ENCODE assay signal across 9 mouse cellular contexts in genomic region chr12:4028516-4028915, GRCm38 (mm10). TPM values are rescaled to one million over a fixed set of nuclear protein-coding genes. Genes with fewer than 3 reads are reported as not detected.
DNase-seq lines count a peak whose midpoint lies in the region; ATAC-seq lines count a peak whose summit lies in the region.
"Had no signal": no experiment of that assay in that cellular context is flagged by ENCODE, and none has a peak within 500 bp of the region (broad histone marks: within the 10 kb centered on the region; RNA-seq: fewer than 3 reads in every experiment).

No protein-coding gene starts in this region.

- no peak overlapping the region for H3K9ac ChIP-seq in forebrain, embryonic 11.5 days (ENCODE audit: low read length)
- H3K9ac ChIP-seq: midbrain, embryonic 13.5 days had no signal

- H3K9me3 ChIP-seq in forebrain, embryonic 11.5 days (ENCODE audit: control insufficient read depth, low read length), result no peaks in the 10 kb centered on the region
- H3K9me3 ChIP-seq in midbrain, embryonic 10.5 days (replicated peaks), result no peaks in the 10 kb centered on the region
- H3K9me3 ChIP-seq: midbrain, embryonic 13.5 days had no signal

- no peaks in the 10 kb centered on the region for H3K36me3 ChIP-seq in forebrain, embryonic 11.5 days (ENCODE audit: control insufficient read depth, insufficient read depth, low read length)
- H3K36me3 ChIP-seq in midbrain, embryonic 10.5 days, result no peaks in the 10 kb centered on the region

- intact Hi-C loops in heart, postnatal 10 days (cut with DNase I), result no loop called here

- H3K4me3 ChIP-seq in forebrain, embryonic 11.5 days (ENCODE audit: low read depth, low read length), result no peak overlapping the region
- H3K4me3 ChIP-seq in midbrain, embryonic 10.5 days, result no peak overlapping the region
- H3K4me3 ChIP-seq: midbrain, embryonic 13.5 days had no signal

- no peaks in the 10 kb centered on the region for H3K4me1 ChIP-seq in forebrain, embryonic 11.5 days (replicated peaks; ENCODE audit: control insufficient read depth, insufficient read depth, low read length)
- H3K4me1 ChIP-seq in midbrain, embryonic 10.5 days, result no peaks in the 10 kb centered on the region
- H3K4me1 ChIP-seq: midbrain, embryonic 13.5 days had no signal

- no peak for ATAC-seq in forebrain, embryonic 11.5 days (replicated peaks; ENCODE audit: low FRiP score)
- ATAC-seq: midbrain, embryonic 13.5 days had no signal

- 86% methylated on average over 11 of the region's 11 CpGs for WGBS in forebrain, embryonic 11.5 days
- 91% methylated on average over 11 of the region's 11 CpGs for WGBS in midbrain, embryonic 10.5 days

- no peaks in the 10 kb centered on the region for H3K27me3 ChIP-seq in forebrain, embryonic 11.5 days (ENCODE audit: control insufficient read depth, insufficient read depth, low read length)
- no peaks in the 10 kb centered on the region for H3K27me3 ChIP-seq in midbrain, embryonic 10.5 days (ENCODE audit: low read depth, poor library complexity, severe bottlenecking)
- H3K27me3 ChIP-seq: midbrain, embryonic 13.5 days had no signal

- peak; percentile 62 for DNase-seq in gastrocnemius, postnatal 25 days
- no peak for DNase-seq in gastrocnemius, adult 18-20 months (ENCODE audit: low spot score)
- DNase-seq in adrenal gland, postnatal 25 days, result peak; percentile 30
- DNase-seq in heart, postnatal 10 days, result peak; percentile 53 to 59
- DNase-seq in lung, postnatal 14 days, result peak; percentile 38
- DNase-seq in forebrain, embryonic 11.5 days (ENCODE audit: low spot score), result no peak
- DNase-seq in midbrain, embryonic 10.5 days (ENCODE audit: low spot score), result no peak
- DNase-seq in urinary bladder, postnatal 10 days (ENCODE audit: low spot score), result no peak

- H3K4me2 ChIP-seq in forebrain, embryonic 11.5 days (ENCODE audit: low read depth, low read length, severe bottlenecking), result no peak overlapping the region
- H3K4me2 ChIP-seq: midbrain, embryonic 13.5 days had no signal

- H3K27ac ChIP-seq in forebrain, embryonic 11.5 days (ENCODE audit: low read depth, low read length), result no peak overlapping the region
- no peak overlapping the region for H3K27ac ChIP-seq in midbrain, embryonic 10.5 days (replicated peaks)
- H3K27ac ChIP-seq: midbrain, embryonic 13.5 days had no signal

RNA-seq across cellular contexts. Expression of gene Efr3b, which starts 10.2 kb away (rescaled TPM):
- 1 to 10 TPM; 3.1 to 6.0 TPM for total RNA-seq in gastrocnemius, postnatal 25 days (2021)
- 1 to 10 TPM; 3.3 to 5.6 TPM for total RNA-seq in gastrocnemius, adult 18-20 months (2021)
- total RNA-seq in adrenal gland, postnatal 25 days (2021), result 2.7 and 3.0 TPM in 2 replicates
- total RNA-seq in heart, postnatal 10 days (2021), result 10 to 100 TPM in 1 of 2 experiments, 1 to 10 TPM in 1; 9.8 to 15.8 TPM
- polyA plus RNA-seq in forebrain, embryonic 11.5 days (2014; fragmentation: Nextera tagmentation; extraction: Ambion mirVana), result 13.7 and 14.4 TPM in 2 replicates
- polyA plus RNA-seq in midbrain, embryonic 10.5 days (2016; fragmentation: Nextera tagmentation; extraction: Ambion mirVana), result 8.4 and 13.4 TPM in 2 replicates

RNA-seq across cellular contexts. Expression of gene Dnajc27, which starts 53.9 kb away (rescaled TPM):
- total RNA-seq in gastrocnemius, postnatal 25 days (2021), result 10 to 100 TPM; 27.0 to 35.2 TPM
- 10 to 100 TPM; 35.0 to 39.3 TPM for total RNA-seq in gastrocnemius, adult 18-20 months (2021)
- total RNA-seq in adrenal gland, postnatal 25 days (2021), result 4.1 and 4.7 TPM in 2 replicates
- total RNA-seq in heart, postnatal 10 days (2021), result 1 to 10 TPM; 6.8 to 7.3 TPM
- polyA plus RNA-seq in forebrain, embryonic 11.5 days (2014; fragmentation: Nextera tagmentation; extraction: Ambion mirVana), result 12.9 and 14.9 TPM in 2 replicates
- polyA plus RNA-seq in midbrain, embryonic 10.5 days (2016; fragmentation: Nextera tagmentation; extraction: Ambion mirVana), result 11.6 and 13.6 TPM in 2 replicates

Comparison
In these comparisons a context has a peak if more than half of its experiments do, and no peak if none do; other contexts are left out.
1. DNase-seq: peak in gastrocnemius, postnatal 25 days (single experiment), adrenal gland, postnatal 25 days (single experiment), heart, postnatal 10 days (2 of 2) and lung, postnatal 14 days (single experiment); none in gastrocnemius, adult 18-20 months (single experiment), forebrain, embryonic 11.5 days (single experiment), midbrain, embryonic 10.5 days (single experiment) and urinary bladder, postnatal 10 days (single experiment).